Mouse (Mus musculus) left cerebral cortex, postnatal 4 days (tissue): ENCODE measurements around the gene Apmap. TPM values are rescaled to one million over a fixed set of nuclear protein-coding genes. Genes with fewer than 3 reads are reported as not detected.
A peak's percentile ranks its signal among the peaks of the same experiment; 100 is the strongest.

Source experiments
- DNase-seq: peaks from one replicate; pipeline ENCODE4 v3.0.0-alpha.2; 2022
- intact Hi-C: fragments of 180-260 bp; cut with DNase I; formaldehyde crosslinking; loops from one replicate; pipeline ENCODE4 v1.15.1; 2025
- total RNA-seq, 2 experiments: library from RNA; stranded (reverse); gene quantifications; 2 replicates each; pipeline ENCODE4 v1.2.3; 2021

The Apmap gene
- 10 to 100 TPM; 29.1 to 37.9 TPM for total RNA-seq

GRCm38 (mm10) chr2:150608087-150608799, at the start of gene Apmap:
Gene Apmap, minus strand, starts transcription at chr2:150608567.
- intact Hi-C loops = loop anchor here (2.0 kb wide), 2 partner anchors 67 to 141 kb away; partner anchors contain the start of gene Entpd6

GRCm38 (mm10) chr2:150656975-150657768, 48.8 kb upstream of the Apmap start:
- intact Hi-C loops = no loop called here
- no peak for DNase-seq

More at GRCm38 (mm10) chr2:150608087-150608799, at the start of gene Apmap:
- peak; percentile 98 for DNase-seq

GRCm38 (mm10) chr2:150656112-150656511, 47.7 kb upstream of the Apmap start:
- no peak for DNase-seq
- intact Hi-C loops = no loop called here

GRCm38 (mm10) chr2:150655290-150655689, 46.9 kb upstream of the Apmap start:
- DNase-seq = no peak
- intact Hi-C loops = no loop called here

GRCm38 (mm10) chr2:150654814-150655213, 46.4 kb upstream of the Apmap start:
- no peak for DNase-seq
- intact Hi-C loops = no loop called here

GRCm38 (mm10) chr2:150651366-150651765, 43.0 kb upstream of the Apmap start:
- DNase-seq = no peak
- intact Hi-C loops = no loop called here

GRCm38 (mm10) chr2:150650511-150651074, 42.2 kb upstream of the Apmap start:
- DNase-seq = no peak
- intact Hi-C loops = no loop called here

- intact Hi-C loops = no loop called here
- DNase-seq = no peak
These were observed 40.0 kb upstream of the Apmap start for GRCm38 (mm10) chr2:150648300-150648895.

- intact Hi-C loops = no loop called here
- no peak for DNase-seq
These were observed 39.4 kb upstream of the Apmap start for GRCm38 (mm10) chr2:150647681-150648299.

GRCm38 (mm10) chr2:150646411-150647121, 38.2 kb upstream of the Apmap start:
- intact Hi-C loops = no loop called here

GRCm38 (mm10) chr2:150645225-150645624, 36.9 kb upstream of the Apmap start:
- no peak for DNase-seq

More at GRCm38 (mm10) chr2:150646411-150647121, 38.2 kb upstream of the Apmap start:
- no peak for DNase-seq

GRCm38 (mm10) chr2:150643726-150644415, 35.5 kb upstream of the Apmap start:
- DNase-seq = peak; percentile 59
- intact Hi-C loops = no loop called here

More at GRCm38 (mm10) chr2:150645225-150645624, 36.9 kb upstream of the Apmap start:
- intact Hi-C loops = no loop called here

GRCm38 (mm10) chr2:150643166-150643565, 34.8 kb upstream of the Apmap start:
- intact Hi-C loops = no loop called here
- no peak for DNase-seq

GRCm38 (mm10) chr2:150638370-150638733, 30.0 kb upstream of the Apmap start:
- intact Hi-C loops = no loop called here
- DNase-seq = no peak

- intact Hi-C loops = no loop called here
- DNase-seq = no peak
These were observed 29.5 kb upstream of the Apmap start for GRCm38 (mm10) chr2:150637702-150638369.

GRCm38 (mm10) chr2:150635877-150636446, 27.6 kb upstream of the Apmap start:
- no peak for DNase-seq
- intact Hi-C loops = no loop called here

- intact Hi-C loops = no loop called here
- no peak for DNase-seq
These were observed 20.9 kb upstream of the Apmap start for GRCm38 (mm10) chr2:150629255-150629654.

- DNase-seq = no peak
- intact Hi-C loops = no loop called here
These were observed 18.8 kb upstream of the Apmap start for GRCm38 (mm10) chr2:150627140-150627539.

GRCm38 (mm10) chr2:150624926-150625325, 16.6 kb upstream of the Apmap start:
- no peak for DNase-seq
- intact Hi-C loops = no loop called here
